Mouse (Mus musculus): Measurements from ENCODE around the gene Brdt.

- TF ChIP-seq POLR2A (IDR thresholded peaks at IDR 0.05; ENCODE audit: low read depth, low read length) = no peak
- peak; percentile 35; the same call in 1 of the 2 replicates for TF ChIP-seq CTCF (conservative IDR thresholded peaks at IDR 0.05; ENCODE audit: insufficient read depth, insufficient read length, low read depth, low read length)
Measured at GRCm38 (mm10) chr5:107320703-107321102, 10.3 kb upstream of the Brdt start.
